Mouse (Mus musculus): Measurements from ENCODE around the gene Nt5c.

Nt5c gene

GRCm38 (mm10) chr11:115491356-115492083 is at the start of gene Nt5c:
Nt5c (minus strand) TSS chr11:115491862.
- TF ChIP-seq GATA4 (IDR thresholded peaks at IDR 0.05; ENCODE audit: insufficient replicate concordance, low read length), result no peak

GRCm38 (mm10) chr11:115538045-115538444 is 46.4 kb upstream of the Nt5c start:
- no peak for TF ChIP-seq GATA4 (IDR thresholded peaks at IDR 0.05; ENCODE audit: insufficient replicate concordance, low read length)

GRCm38 (mm10) chr11:115536856-115537568 is 45.4 kb upstream of the Nt5c start:
- no peak for TF ChIP-seq GATA4 (IDR thresholded peaks at IDR 0.05; ENCODE audit: insufficient replicate concordance, low read length)

- TF ChIP-seq GATA4 (IDR thresholded peaks at IDR 0.05; ENCODE audit: insufficient replicate concordance, low read length), result no peak
These were observed 44.5 kb upstream of the Nt5c start, which contains the start of gene Sumo2 for GRCm38 (mm10) chr11:115536038-115536681. Sumo2 (minus strand) TSS chr11:115536276.

GRCm38 (mm10) chr11:115535401-115536037 is 43.9 kb upstream of the Nt5c start:
- no peak for TF ChIP-seq GATA4 (IDR thresholded peaks at IDR 0.05; ENCODE audit: insufficient replicate concordance, low read length)

GRCm38 (mm10) chr11:115534759-115535371 is 43.2 kb upstream of the Nt5c start:
- no peak for TF ChIP-seq GATA4 (IDR thresholded peaks at IDR 0.05; ENCODE audit: insufficient replicate concordance, low read length)

- TF ChIP-seq GATA4 (IDR thresholded peaks at IDR 0.05; ENCODE audit: insufficient replicate concordance, low read length), result no peak
These were observed 31.0 kb upstream of the Nt5c start for GRCm38 (mm10) chr11:115522703-115523102.

- no peak for TF ChIP-seq GATA4 (IDR thresholded peaks at IDR 0.05; ENCODE audit: insufficient replicate concordance, low read length)
These were observed 30.6 kb upstream of the Nt5c start for GRCm38 (mm10) chr11:115522238-115522637.

GRCm38 (mm10) chr11:115521080-115521479 is 29.4 kb upstream of the Nt5c start:
- no peak for TF ChIP-seq GATA4 (IDR thresholded peaks at IDR 0.05; ENCODE audit: insufficient replicate concordance, low read length)

GRCm38 (mm10) chr11:115520218-115520617 is 28.6 kb upstream of the Nt5c start:
- TF ChIP-seq GATA4 (IDR thresholded peaks at IDR 0.05; ENCODE audit: insufficient replicate concordance, low read length), result no peak

- no peak for TF ChIP-seq GATA4 (IDR thresholded peaks at IDR 0.05; ENCODE audit: insufficient replicate concordance, low read length)
These were observed 27.9 kb upstream of the Nt5c start for GRCm38 (mm10) chr11:115519581-115519980.

- TF ChIP-seq GATA4 (IDR thresholded peaks at IDR 0.05; ENCODE audit: insufficient replicate concordance, low read length), result no peak
These were observed 27.0 kb upstream of the Nt5c start for GRCm38 (mm10) chr11:115518693-115519092.

GRCm38 (mm10) chr11:115516942-115517341 is 25.3 kb upstream of the Nt5c start:
- TF ChIP-seq GATA4 (IDR thresholded peaks at IDR 0.05; ENCODE audit: insufficient replicate concordance, low read length), result no peak

GRCm38 (mm10) chr11:115515021-115515420 is 23.4 kb upstream of the Nt5c start:
- TF ChIP-seq GATA4 (IDR thresholded peaks at IDR 0.05; ENCODE audit: insufficient replicate concordance, low read length), result no peak

GRCm38 (mm10) chr11:115514238-115514663 is 22.6 kb upstream of the Nt5c start, which contains the start of gene Jpt1:
Jpt1 (minus strand) TSS chr11:115514387.
- no peak; the same call in 1 of the 2 replicates for TF ChIP-seq GATA4 (IDR thresholded peaks at IDR 0.05; ENCODE audit: insufficient replicate concordance, low read length)

Data from liver, adult (tissue).